Mouse (Mus musculus) neural tube, embryonic 14.5 days (tissue): ENCODE results near the gene Adcy9. TPM values are rescaled to one million over a fixed set of nuclear protein-coding genes. Genes with fewer than 3 reads are reported as not detected.

ENCODE experiments used
- ATAC-seq: fragments of 200-750 bp; cut with Nextera tagmentation; 2 replicates; pipeline ENCODE4 v1.8.0; 2017; ENCODE audit warnings: low read depth, mild to moderate bottlenecking, moderate TSS enrichment, moderate library complexity
- H3K27ac ChIP-seq: fragments of 300-500 bp; sonication (generic); 2 replicates; pipeline ENCODE4 v1.5.1; 2014; ENCODE audit warnings: low read depth, mild to moderate bottlenecking, control low read depth, low read length, moderate library complexity, mixed read lengths
- H3K27me3 ChIP-seq: fragments of 300-500 bp; sonication (generic); 2 replicates; pipeline ENCODE4 v1.6.1; 2014; ENCODE audit warnings: low read length; ENCODE audit not compliant: control insufficient read depth, insufficient read depth
- H3K36me3 ChIP-seq: fragments of 300-500 bp; sonication (generic); 2 replicates; pipeline ENCODE4 v1.6.1; 2014; ENCODE audit warnings: low read length, mixed read lengths; ENCODE audit not compliant: control insufficient read depth, insufficient read depth
- H3K4me1 ChIP-seq: fragments of 300-500 bp; sonication (generic); 2 replicates; pipeline ENCODE4 v1.6.1; 2014; ENCODE audit warnings: low read length; ENCODE audit not compliant: control insufficient read depth, insufficient read depth
- H3K4me2 ChIP-seq: fragments of 300-500 bp; sonication (generic); 2 replicates; pipeline ENCODE4 v1.6.1; 2014; ENCODE audit warnings: mild to moderate bottlenecking, low read depth, low read length, control low read depth
- H3K4me3 ChIP-seq: fragments of 300-500 bp; sonication (generic); 2 replicates; pipeline ENCODE4 v1.5.1; 2014; ENCODE audit warnings: low read depth, low read length, control low read depth, mixed read lengths
- H3K9ac ChIP-seq: fragments of 300-500 bp; sonication (generic); replicated peaks from 2 replicates; pipeline ENCODE4 v1.6.1; 2014; ENCODE audit warnings: low read depth, mild to moderate bottlenecking, control low read depth, low read length, mixed read lengths
- H3K9me3 ChIP-seq: fragments of 300-500 bp; sonication (generic); 2 replicates; pipeline ENCODE4 v1.6.1; 2016; ENCODE audit warnings: low read length; ENCODE audit not compliant: control insufficient read depth
- WGBS: fragments of 180-500 bp; shearing (Covaris S2); extraction: QIAGEN DNeasy Blood & Tissue Kit; methylation state at CpG from one replicate; pipeline ENCODE4 v1.1.7; 2014; 5-methylcytosine and 5-hydroxymethylcytosine counted together
- polyA plus RNA-seq: library from polyadenylated mRNA; unstranded; fragments of >200 nt; fragmentation: Nextera tagmentation; extraction: Ambion mirVana; gene quantifications from 2 replicates; pipeline ENCODE4 v1.2.1, GENCODE M21; 2014

The Adcy9 gene
- polyA plus RNA-seq, 1 experiment from 2014 or later, result 6.7 TPM

DNA sequence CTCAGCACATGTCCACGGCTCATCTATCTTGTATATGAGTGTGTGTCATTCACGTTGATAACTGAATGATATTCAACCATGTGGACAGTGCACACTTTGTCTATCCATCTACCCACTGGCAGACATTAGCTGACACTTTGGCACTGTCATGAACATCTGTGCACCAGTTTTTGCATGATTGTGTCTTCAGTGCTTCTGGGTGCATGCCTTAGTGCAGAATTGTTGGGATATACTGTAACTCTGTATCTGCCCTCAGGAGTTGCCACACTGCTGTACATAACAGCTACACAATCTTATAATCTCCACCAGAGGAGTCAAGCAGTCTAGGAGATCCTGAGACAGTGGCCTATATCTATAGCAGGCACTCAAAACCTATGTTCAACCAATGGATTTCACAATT lies 21.5 kb downstream of the Adcy9 start:
- Histone ChIP-seq H3K27ac (no peak overlapping the region), H3K9ac (no peak overlapping the region), H3K27me3 (no peaks in the 10 kb centered on the region), H3K4me1 (no peaks in the 10 kb centered on the region; the same call in 1 of the 2 replicates), H3K4me2 (no peak overlapping the region), H3K9me3 (no peaks in the 10 kb centered on the region), H3K36me3 (no peaks in the 10 kb centered on the region), H3K4me3 (no peak overlapping the region)
- 87% methylated on average over 2 of the region's 2 CpGs for WGBS
- no peak for ATAC-seq

DNA sequence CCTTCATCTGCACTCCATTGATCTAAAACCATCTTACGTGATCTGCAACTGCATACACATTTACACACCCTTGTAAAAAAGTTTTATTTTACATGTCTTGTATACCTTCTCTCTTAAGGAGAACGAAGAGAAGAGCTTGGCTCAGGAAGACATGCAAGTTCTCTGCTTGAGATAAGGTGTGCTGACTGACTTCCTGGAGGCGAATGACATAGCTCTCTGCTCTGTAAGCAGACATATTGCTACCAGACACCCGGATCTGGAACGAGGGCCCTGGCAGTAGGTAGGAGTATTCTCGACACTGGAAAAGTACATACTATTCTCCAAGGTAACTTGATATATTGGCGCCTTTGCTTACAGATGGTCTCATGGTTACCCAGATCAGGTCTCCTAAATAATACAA lies 22.7 kb downstream of the Adcy9 start:
- Histone ChIP-seq H3K4me3 (no peak overlapping the region), H3K27ac (no peak overlapping the region), H3K9ac (no peak overlapping the region), H3K4me1 (peaks cover 3% of the 10 kb centered on the region; the same call in 1 of the 2 replicates), H3K27me3 (no peaks in the 10 kb centered on the region), H3K9me3 (no peaks in the 10 kb centered on the region), H3K36me3 (no peaks in the 10 kb centered on the region), H3K4me2 (no peak overlapping the region)
- no peak for ATAC-seq
- 91% methylated on average over 7 of the region's 7 CpGs for WGBS

GRCm38 (mm10) chr16:4395687-4396341 lies 24.5 kb downstream of the Adcy9 start:
- H3K4me1 ChIP-seq, result peaks cover 3% of the 10 kb centered on the region; the same call in 1 of the 2 replicates
- H3K27ac ChIP-seq, result no peak overlapping the region
- 67% methylated on average over 10 of the region's 10 CpGs for WGBS
- H3K9me3 ChIP-seq, result no peaks in the 10 kb centered on the region
- H3K27me3 ChIP-seq, result no peaks in the 10 kb centered on the region
- no peak overlapping the region for H3K9ac ChIP-seq
- no peak overlapping the region for H3K4me3 ChIP-seq
- no peaks in the 10 kb centered on the region for H3K36me3 ChIP-seq
- no peak overlapping the region for H3K4me2 ChIP-seq
- ATAC-seq, result no peak

- Histone ChIP-seq H3K9ac (no peak overlapping the region), H3K4me1 (peaks cover 3% of the 10 kb centered on the region; the same call in 1 of the 2 replicates), H3K27ac (no peak overlapping the region), H3K9me3 (no peaks in the 10 kb centered on the region), H3K36me3 (no peaks in the 10 kb centered on the region), H3K27me3 (no peaks in the 10 kb centered on the region), H3K4me3 (no peak overlapping the region), H3K4me2 (no peak overlapping the region)
- no peak for ATAC-seq
- WGBS, result 93% methylated on average over 4 of the region's 4 CpGs
These were observed 25.2 kb downstream of the Adcy9 start for GRCm38 (mm10) chr16:4394991-4395590.

GRCm38 (mm10) chr16:4383473-4384038 lies 36.7 kb downstream of the Adcy9 start:
- no peak overlapping the region for H3K4me3 ChIP-seq
- H3K4me2 ChIP-seq, result no peak overlapping the region
- no peak overlapping the region for H3K9ac ChIP-seq
- no peaks in the 10 kb centered on the region for H3K27me3 ChIP-seq
- no peaks in the 10 kb centered on the region for H3K9me3 ChIP-seq
- WGBS, result 78% methylated on average over 4 of the region's 4 CpGs
- no peak for ATAC-seq
- no peak overlapping the region for H3K27ac ChIP-seq
- H3K4me1 ChIP-seq, result no peaks in the 10 kb centered on the region
- H3K36me3 ChIP-seq, result no peaks in the 10 kb centered on the region

- Histone ChIP-seq H3K9ac (no peak overlapping the region), H3K27ac (no peak overlapping the region), H3K36me3 (no peaks in the 10 kb centered on the region), H3K9me3 (no peaks in the 10 kb centered on the region), H3K4me1 (no peaks in the 10 kb centered on the region), H3K4me2 (no peak overlapping the region), H3K27me3 (no peaks in the 10 kb centered on the region), H3K4me3 (no peak overlapping the region)
- 95% methylated on average over 3 of the region's 3 CpGs for WGBS
- no peak for ATAC-seq
These were observed 37.9 kb downstream of the Adcy9 start for GRCm38 (mm10) chr16:4382406-4382805.

DNA sequence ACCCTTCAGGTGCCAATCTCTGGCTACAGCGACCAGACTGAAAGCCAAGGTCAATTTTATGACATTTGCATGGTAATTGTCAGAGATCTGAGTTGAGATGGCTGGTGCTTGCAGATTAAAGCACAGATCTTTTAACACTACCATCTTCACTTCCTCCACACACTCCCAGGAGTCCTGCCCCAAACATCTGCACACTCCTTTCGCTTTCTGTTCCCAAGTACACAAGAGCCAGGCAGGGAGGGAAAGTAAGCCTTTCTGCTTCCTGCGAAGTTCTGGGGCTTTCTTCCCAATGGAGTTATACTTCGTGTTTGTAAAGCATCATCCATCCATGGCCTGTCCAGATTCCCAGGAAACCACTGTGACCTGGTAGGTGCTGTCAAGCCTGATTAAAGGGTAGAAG lies 38.8 kb downstream of the Adcy9 start:
- no peak overlapping the region for H3K27ac ChIP-seq
- no peaks in the 10 kb centered on the region for H3K4me1 ChIP-seq
- ATAC-seq, result no peak
- H3K9ac ChIP-seq, result no peak overlapping the region
- WGBS, result 84% methylated on average over 4 of the region's 4 CpGs
- H3K27me3 ChIP-seq, result no peaks in the 10 kb centered on the region
- H3K36me3 ChIP-seq, result no peaks in the 10 kb centered on the region
- H3K4me2 ChIP-seq, result no peak overlapping the region
- H3K9me3 ChIP-seq, result no peaks in the 10 kb centered on the region
- no peak overlapping the region for H3K4me3 ChIP-seq

DNA sequence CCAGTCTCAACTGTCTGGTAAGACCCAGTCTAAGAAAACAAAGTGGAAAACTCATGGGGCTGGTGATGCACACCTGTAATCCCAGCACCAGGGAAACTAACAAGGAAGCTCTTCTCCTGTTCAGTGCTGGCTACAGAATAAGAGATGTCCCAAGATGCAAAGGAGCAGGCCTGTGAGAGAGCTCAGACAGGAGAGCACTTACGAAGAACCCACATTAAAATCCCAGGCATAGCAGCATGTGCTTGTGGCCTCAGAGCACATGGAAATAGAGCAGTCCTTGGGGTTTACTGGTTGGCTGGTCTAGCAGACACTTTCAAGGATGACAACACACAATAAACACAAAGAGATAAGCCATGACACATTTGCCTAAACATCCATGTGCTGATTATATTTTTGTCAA lies 41.5 kb downstream of the Adcy9 start:
- Histone ChIP-seq H3K4me3 (no peak overlapping the region), H3K4me1 (no peaks in the 10 kb centered on the region), H3K27ac (no peak overlapping the region), H3K9me3 (no peaks in the 10 kb centered on the region), H3K9ac (no peak overlapping the region), H3K27me3 (no peaks in the 10 kb centered on the region), H3K4me2 (no peak overlapping the region), H3K36me3 (no peaks in the 10 kb centered on the region)
- 86% methylated on average over 1 of the region's 1 CpGs for WGBS
- ATAC-seq, result no peak

GRCm38 (mm10) chr16:4377556-4377955 lies 42.7 kb downstream of the Adcy9 start:
- no peaks in the 10 kb centered on the region for H3K36me3 ChIP-seq
- H3K9ac ChIP-seq, result no peak overlapping the region
- 80% methylated on average over 5 of the region's 5 CpGs for WGBS
- H3K4me3 ChIP-seq, result no peak overlapping the region
- H3K4me2 ChIP-seq, result no peak overlapping the region
- no peaks in the 10 kb centered on the region for H3K4me1 ChIP-seq
- no peak for ATAC-seq
- H3K27ac ChIP-seq, result no peak overlapping the region
- no peaks in the 10 kb centered on the region for H3K27me3 ChIP-seq
- H3K9me3 ChIP-seq, result no peaks in the 10 kb centered on the region
